In the genomic region with DNA sequence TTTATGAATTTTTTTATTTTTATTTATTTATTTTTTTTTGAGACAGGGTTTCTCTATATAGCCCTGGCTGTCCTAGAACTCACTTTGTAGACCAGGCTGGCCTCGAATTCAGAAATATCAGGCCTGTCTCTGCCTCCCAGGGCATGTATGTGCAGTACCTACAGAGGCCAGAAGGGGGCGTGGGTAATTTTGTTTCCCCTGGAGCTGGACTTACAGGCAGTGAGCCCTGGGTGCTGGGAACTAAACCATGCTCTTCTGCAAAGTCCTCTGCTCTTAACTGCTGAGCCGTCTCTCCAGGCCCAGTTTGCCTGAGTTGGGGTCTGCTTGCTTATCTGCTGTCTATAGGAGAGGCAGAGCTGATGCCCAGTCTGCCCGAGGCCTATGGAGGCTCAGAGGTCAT, we compare ENCODE assay signal across 10 mouse cellular contexts. TPM values are rescaled to one million over a fixed set of nuclear protein-coding genes. Genes with fewer than 3 reads are reported as not detected.
DNase-seq lines count a peak whose midpoint lies in the region; ATAC-seq and TF ChIP-seq lines count a peak whose summit lies in the region.
"Had no signal": no experiment of that assay in that cellular context is flagged by ENCODE, and none has a peak within 500 bp of the region (broad histone marks: within the 10 kb centered on the region; RNA-seq: fewer than 3 reads in every experiment).

No protein-coding gene starts in this region.

- peak; percentile 42 for DNase-seq in liver
- no peak for DNase-seq in brain, embryonic 14.5 days (ENCODE audit: low read depth)
- peak; percentile 69 for DNase-seq in splenic B cell, adult 2 months (ENCODE audit: low read depth, low spot score)
- DNase-seq in right cerebral cortex, postnatal 14 days: no peak
- no peak for DNase-seq in adrenal gland, adult 18-20 months (ENCODE audit: low spot score in 2 of 2)
- no peak for DNase-seq in layer of hippocampus, adult 18-20 months (ENCODE audit: low spot score in 2 of 2)
- DNase-seq: adrenal gland, postnatal 10 days; layer of hippocampus, postnatal 36 days had no signal

- peaks cover 17% of the 10 kb centered on the region for H3K4me1 ChIP-seq in liver, embryonic 12.5 days
- peaks cover 38% of the 10 kb centered on the region for H3K4me1 ChIP-seq in E14TG2a.4 (replicated peaks; ENCODE audit: low read depth, low read length)

- no peak for TF ChIP-seq POLR2A in brain, embryonic 14.5 days (IDR thresholded peaks at IDR 0.05; ENCODE audit: borderline replicate concordance, extremely low read depth, insufficient read depth, insufficient read length, poor library complexity, severe bottlenecking)

- H3K4me2 ChIP-seq in liver, embryonic 12.5 days: no peak overlapping the region

- no peak overlapping the region for H3K9ac ChIP-seq in liver, embryonic 12.5 days

- WGBS in liver, embryonic 12.5 days (ENCODE audit: insufficient replicate concordance): 48% methylated on average over 4 of the region's 4 CpGs

- H3K9me3 ChIP-seq in liver, embryonic 12.5 days (replicated peaks): no peaks in the 10 kb centered on the region
- H3K9me3 ChIP-seq in E14TG2a.4 (ENCODE audit: low read length): no peaks in the 10 kb centered on the region

- peak; percentile 86 for TF ChIP-seq CTCF in E14TG2a.4 (conservative IDR thresholded peaks at IDR 0.05; ENCODE audit: low read length)
- TF ChIP-seq CTCF in brain, embryonic 14.5 days (IDR thresholded peaks at IDR 0.05; ENCODE audit: borderline replicate concordance, extremely low read depth, insufficient read depth, insufficient read length): peak; percentile 53

- H3K36me3 ChIP-seq in liver, embryonic 12.5 days: no peaks in the 10 kb centered on the region
- H3K36me3 ChIP-seq in E14TG2a.4 (ENCODE audit: insufficient read depth, low read length): no peaks in the 10 kb centered on the region
- H3K36me3 ChIP-seq in splenic B cell, adult 2 months (ENCODE audit: control insufficient read depth, insufficient read depth, low read length, poor library complexity, severe bottlenecking): no peaks in the 10 kb centered on the region

- ATAC-seq in liver, embryonic 12.5 days: no peak

- H3K27me3 ChIP-seq in liver, embryonic 12.5 days (replicated peaks): peaks cover 38% of the 10 kb centered on the region
- H3K27me3 ChIP-seq in E14TG2a.4 (ENCODE audit: insufficient read depth, low read length): peaks cover 41% of the 10 kb centered on the region
- no peaks in the 10 kb centered on the region for H3K27me3 ChIP-seq in splenic B cell, adult 2 months (ENCODE audit: control insufficient read depth, insufficient read depth, low read length, poor library complexity, severe bottlenecking)

- H3K4me3 ChIP-seq in liver, embryonic 12.5 days: no peak overlapping the region
- H3K4me3 ChIP-seq in E14TG2a.4 (replicated peaks; ENCODE audit: low read length): no peak overlapping the region

- no peak overlapping the region for H3K27ac ChIP-seq in liver, embryonic 12.5 days

RNA-seq across cellular contexts. Expression of gene Amz1, which starts 8.3 kb away (rescaled TPM):
- polyA plus RNA-seq in liver, embryonic 12.5 days (2016; fragmentation: Nextera tagmentation; extraction: Ambion mirVana): 0.99 and 1.2 TPM in 2 replicates
- polyA plus RNA-seq in brain, embryonic 14.5 days (2012; rRNA removed): 3.2 and 3.5 TPM in 2 replicates
- total RNA-seq in adrenal gland, adult 18-20 months (2021): 1 to 10 TPM in 1 of 2 experiments, under 1 TPM in 1; 0.17 to 1.5 TPM
- 10 to 100 TPM; 12.1 to 15.0 TPM for total RNA-seq in layer of hippocampus, adult 18-20 months (2021)

RNA-seq across cellular contexts. Expression of gene Brat1, which starts 27.4 kb away (rescaled TPM):
- polyA plus RNA-seq in liver, embryonic 12.5 days (2016; fragmentation: Nextera tagmentation; extraction: Ambion mirVana): 10.6 and 12.2 TPM in 2 replicates
- polyA plus RNA-seq in brain, embryonic 14.5 days (2012; rRNA removed): 28.6 and 34.3 TPM in 2 replicates
- total RNA-seq in adrenal gland, adult 18-20 months (2021): 10 to 100 TPM; 12.7 to 14.9 TPM
- total RNA-seq in layer of hippocampus, adult 18-20 months (2021): 10 to 100 TPM; 17.7 to 18.5 TPM

RNA-seq across cellular contexts. Expression of gene Iqce, which starts 30.0 kb away (rescaled TPM):
- polyA plus RNA-seq in liver, embryonic 12.5 days (2016; fragmentation: Nextera tagmentation; extraction: Ambion mirVana): 7.0 and 7.9 TPM in 2 replicates
- polyA plus RNA-seq in brain, embryonic 14.5 days (2012; rRNA removed): 42.4 and 49.9 TPM in 2 replicates
- 10 to 100 TPM; 11.4 to 14.3 TPM for total RNA-seq in adrenal gland, adult 18-20 months (2021)
- total RNA-seq in layer of hippocampus, adult 18-20 months (2021): 10 to 100 TPM; 47.4 to 55.1 TPM

Comparison
In these comparisons a context has a peak if more than half of its experiments do, and no peak if none do; other contexts are left out.
1. DNase-seq: peak in liver (single experiment) and splenic B cell, adult 2 months (single experiment); none in brain, embryonic 14.5 days (single experiment), right cerebral cortex, postnatal 14 days (single experiment), adrenal gland, adult 18-20 months (0 of 2) and layer of hippocampus, adult 18-20 months (0 of 2).
2. RNA of gene Amz1, which starts 8.3 kb away (total RNA-seq): 12.1 to 15.0 TPM in layer of hippocampus, adult 18-20 months; 0.17 to 1.5 TPM in adrenal gland, adult 18-20 months; every median in the first group is over 4 times any median in the second.